Mouse (Mus musculus) heart, postnatal 4 days (tissue): Measurements from ENCODE around the gene Babam2. TPM values are rescaled to one million over a fixed set of nuclear protein-coding genes. Genes with fewer than 3 reads are reported as not detected.

Source experiments
- DNase-seq: peaks from one replicate; pipeline ENCODE4 v3.0.0; 2021
- total RNA-seq, 2 experiments: library from RNA; stranded (reverse); gene quantifications; 2 replicates each; pipeline ENCODE4 v1.2.3; 2021

Babam2 gene
- 10 to 100 TPM; 43.1 to 43.9 TPM for total RNA-seq

DNA sequence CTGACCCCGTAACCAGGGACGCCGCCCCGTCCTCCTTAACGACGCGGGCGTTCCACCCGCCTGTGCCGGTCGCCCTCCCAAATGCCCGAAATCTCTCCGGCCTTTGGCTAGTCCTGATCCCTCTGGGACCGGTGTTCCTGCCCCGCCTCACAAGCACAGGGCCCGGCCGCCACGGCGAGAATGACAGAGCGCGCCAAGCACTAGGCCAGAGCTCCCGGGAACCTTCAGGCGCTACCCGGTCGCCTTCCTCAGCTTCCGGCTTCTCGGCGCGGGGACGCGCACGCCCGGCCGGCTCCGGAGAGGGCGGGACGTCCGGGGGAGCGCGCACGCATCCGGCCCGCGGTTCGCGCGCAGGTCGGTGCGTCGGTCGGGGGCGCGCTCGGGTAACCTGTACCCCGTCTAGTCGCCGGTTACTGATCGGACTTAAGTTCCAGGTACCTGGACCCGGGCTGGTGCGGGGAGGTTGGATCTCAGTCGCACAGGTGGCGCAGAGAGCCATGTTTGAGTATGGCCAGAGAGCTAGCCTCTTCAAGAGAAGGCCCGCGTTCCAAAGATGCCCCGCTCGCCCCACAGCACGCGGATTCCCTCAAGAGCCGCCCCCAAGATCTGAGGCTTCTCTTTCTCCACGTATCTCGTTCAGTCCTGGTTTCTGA lies at the start of gene Babam2:
Babam2 (plus strand) TSS at position 41 of the 653 bp plus-strand sequence.
- peak; percentile 94 for DNase-seq

DNA sequence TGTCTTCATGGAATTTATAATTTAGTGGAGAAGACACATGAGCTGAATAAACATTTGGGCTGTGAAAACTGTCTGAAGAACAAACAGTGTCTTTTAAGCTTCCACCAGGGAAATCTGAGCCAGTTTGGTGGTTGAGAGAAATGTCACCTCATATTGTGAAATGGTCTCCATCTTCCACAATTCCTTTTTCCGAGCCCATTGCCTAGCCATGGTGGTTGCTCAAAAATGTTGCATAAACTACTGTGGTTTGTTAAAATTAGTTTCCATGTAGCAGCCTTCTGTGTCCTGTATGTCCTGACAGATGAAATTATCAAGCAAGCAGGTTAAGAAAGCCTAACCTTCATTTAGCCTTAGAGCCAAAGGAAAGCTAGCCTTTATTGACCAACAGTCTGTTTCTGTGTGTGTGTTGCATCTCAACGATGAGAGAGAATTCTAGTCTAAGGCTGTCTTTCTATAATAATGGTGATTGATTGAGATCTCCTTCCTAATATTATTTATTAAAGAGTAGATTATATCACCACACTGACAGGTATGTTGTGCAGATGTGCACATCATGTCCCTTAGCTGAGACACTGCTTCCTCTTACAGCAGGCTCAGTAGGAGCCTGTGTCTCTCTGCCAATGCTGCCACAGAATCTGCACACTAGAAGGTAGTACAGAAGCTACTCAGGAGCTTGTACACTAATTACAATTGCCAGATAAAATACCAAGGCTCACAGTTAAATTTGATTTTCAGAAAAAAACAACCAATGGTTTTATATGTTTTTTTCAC lies 46.8 kb upstream of the Babam2 start:
- DNase-seq: no peak

DNA sequence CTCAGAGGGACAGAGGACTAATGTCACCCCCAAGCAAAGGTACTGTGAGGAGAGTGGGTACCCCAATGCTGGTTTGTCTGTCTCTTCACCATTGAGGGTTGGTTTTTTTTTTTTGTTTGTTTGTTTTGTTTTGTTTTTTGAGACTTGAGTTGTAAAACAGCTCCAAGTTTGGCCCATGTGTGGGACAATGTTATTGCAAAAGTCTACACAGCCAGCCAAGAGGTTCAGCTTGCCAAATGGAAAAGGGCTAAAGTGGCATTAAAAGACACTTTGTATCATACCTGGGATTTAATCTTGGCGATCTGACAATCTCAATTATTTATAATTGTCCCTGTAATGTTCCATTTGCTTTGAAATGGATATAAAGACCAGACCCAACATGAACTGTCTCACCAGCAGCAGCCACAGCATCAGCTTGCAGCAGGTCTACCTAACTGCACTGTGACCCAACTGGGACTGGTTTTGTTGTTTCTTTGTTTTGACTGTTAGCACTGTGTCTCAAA lies 41.7 kb upstream of the Babam2 start:
- no peak for DNase-seq

DNA sequence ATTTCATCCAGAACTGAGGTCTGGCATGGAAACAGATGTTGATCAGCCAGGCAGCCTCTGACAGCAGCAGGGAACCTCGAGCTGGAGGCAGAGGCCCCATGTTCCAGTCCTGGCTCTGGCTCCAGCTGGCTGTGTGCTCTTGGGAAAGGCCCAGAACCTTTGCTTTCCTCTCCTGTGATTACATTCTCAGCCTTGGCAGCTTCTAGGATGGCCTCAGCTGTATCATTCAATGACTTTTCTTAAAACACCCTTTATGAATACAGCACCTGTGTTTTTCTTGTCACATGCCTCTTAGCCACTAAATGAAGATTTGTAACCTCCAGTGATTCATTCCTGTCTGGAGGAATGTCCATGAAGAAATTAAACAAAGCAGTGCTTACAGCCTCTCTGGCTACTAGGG lies 31.3 kb upstream of the Babam2 start:
- no peak for DNase-seq

DNA sequence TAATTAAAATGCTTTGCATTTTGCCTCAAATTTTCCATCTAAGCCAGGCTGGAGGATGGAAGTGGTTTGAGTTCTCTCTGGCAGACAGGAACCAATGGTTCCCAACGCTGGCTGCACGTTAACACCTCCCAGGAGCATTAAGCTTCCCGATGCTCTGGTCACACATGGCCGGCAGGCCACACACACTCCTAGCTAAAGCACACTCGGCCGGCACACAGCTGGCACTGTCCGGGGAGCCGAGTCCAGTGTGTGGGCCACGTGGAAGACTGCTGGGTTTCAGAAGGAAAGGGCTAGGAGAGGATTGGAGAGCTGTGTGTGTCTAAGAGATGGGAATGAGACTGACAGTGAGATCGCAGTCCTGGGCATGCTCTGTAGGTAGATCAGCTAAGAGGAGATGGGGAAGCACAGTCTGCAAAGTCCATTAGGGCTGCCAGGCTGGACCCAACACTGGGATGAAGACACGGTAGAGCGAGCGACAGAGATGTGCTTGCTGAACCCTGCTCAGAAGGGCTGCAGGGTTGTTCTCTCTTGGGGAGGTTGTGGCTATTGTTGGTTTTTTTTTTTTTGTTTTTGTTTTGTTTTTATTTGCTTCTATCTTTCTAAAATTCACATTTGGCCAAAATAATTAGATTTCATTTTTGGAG lies 29.0 kb upstream of the Babam2 start:
- no peak for DNase-seq

DNA sequence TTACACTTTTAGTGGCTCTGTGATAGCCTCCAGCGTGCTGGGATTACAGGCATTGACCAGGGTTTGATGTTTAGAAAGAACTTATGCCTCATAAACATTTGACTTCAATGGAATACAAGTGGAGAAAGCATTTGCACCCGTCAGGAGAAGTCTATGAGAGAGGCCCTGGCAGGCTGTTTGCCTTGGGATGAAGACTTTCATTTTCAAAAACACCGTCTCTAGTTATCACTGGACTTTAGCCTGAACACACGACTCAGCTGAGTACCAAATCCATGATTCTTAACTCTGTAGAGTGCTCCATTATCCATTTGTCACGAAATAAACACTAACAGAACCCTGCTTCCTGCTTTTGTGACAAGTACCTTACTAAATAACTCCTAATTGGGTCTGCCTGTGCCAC lies 27.5 kb upstream of the Babam2 start:
- DNase-seq: no peak

DNA sequence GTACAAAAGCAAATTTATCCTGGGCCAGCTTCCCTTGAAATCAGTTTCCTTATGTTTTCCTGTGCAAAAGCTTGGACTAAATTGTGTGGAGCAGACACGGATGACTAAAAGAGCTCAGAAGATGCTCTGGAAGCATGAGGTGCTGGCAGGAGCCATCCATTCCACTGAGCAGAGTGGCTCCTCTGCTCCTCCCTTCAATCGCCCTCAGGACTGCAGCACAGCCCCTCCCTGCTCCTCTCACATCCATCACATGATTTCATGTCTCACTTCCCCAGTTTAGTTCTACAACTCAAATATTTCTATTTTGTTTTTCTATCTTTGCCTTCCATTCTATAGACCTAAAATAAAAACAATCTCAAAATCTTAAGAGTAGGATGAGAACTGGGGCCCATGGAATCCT lies 26.3 kb upstream of the Babam2 start:
- no peak for DNase-seq

DNA sequence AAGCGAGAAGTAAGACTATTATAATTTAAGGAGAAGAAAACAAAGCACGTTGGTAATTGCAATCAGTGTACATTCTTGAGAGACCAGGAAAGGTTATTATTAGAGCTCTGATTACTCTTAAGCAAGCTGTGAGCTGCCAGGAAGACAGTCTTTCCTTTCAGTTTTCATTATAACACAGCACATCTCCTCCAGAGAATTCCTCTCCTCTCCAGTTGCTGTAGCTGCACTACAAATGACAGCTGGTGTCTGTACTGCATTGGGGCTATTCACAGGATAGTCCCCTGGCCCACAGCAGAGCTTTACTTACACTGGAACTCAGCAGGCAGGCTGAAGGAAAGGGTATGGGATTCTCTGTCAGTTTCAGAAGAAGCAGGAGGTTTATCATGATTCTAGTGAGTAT lies 24.1 kb upstream of the Babam2 start:
- DNase-seq: no peak

DNA sequence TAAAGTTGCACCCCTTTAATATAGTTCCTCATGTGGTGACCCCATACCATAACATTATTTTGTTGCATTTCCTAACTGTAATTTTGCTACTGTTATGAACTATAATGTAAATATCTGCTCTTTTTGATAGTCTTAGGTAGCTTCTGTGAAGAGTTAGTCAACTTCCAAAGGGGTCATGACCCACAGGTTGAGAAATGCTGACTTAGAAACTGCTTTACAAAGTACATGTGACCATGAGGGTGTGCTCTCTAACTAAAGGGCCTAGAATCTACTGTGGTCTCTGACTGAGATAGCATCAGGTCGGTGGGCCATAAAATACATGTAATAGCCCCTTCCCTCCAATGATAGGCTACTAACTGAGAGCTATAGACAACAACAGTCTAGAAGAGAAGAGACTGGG lies 19.5 kb upstream of the Babam2 start:
- no peak for DNase-seq

DNA sequence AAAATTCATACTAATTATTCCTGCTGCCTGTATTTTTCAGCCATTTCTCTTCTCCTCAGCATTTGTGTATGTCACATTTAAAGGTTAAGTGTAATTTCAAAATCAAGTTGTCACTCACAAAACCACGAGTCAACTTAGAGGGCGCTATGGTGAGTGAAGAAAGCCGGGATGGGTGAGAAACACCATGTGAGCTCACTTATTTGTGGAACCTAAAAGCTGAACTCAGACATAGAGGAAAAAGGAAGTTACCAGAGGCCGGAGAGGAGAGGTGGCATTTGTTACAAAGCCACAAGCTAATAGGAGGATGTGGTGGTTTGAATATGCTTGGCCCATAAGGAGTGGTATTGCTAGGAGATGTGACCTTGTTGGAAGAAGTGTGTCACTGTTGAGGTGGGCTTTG lies 17.3 kb upstream of the Babam2 start:
- no peak for DNase-seq

DNA sequence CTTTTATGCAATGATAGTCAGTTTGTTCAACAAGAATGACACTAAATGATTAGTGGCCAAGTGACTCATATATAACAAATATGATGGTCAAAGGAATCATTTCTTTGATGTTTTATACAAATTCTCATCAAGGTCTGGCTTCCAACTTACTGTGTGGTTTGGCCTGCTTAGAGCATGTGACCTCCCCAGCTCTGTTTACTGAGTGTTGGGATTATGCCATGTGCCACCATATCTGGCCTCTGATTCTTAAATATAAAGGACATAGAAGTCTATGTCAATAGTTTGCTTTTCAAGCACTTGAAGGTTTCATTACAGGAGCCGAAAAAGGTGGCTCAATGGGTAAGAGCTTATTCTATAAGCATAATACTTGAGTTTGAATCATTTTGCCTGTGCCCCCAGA lies 15.2 kb upstream of the Babam2 start:
- DNase-seq: no peak

DNA sequence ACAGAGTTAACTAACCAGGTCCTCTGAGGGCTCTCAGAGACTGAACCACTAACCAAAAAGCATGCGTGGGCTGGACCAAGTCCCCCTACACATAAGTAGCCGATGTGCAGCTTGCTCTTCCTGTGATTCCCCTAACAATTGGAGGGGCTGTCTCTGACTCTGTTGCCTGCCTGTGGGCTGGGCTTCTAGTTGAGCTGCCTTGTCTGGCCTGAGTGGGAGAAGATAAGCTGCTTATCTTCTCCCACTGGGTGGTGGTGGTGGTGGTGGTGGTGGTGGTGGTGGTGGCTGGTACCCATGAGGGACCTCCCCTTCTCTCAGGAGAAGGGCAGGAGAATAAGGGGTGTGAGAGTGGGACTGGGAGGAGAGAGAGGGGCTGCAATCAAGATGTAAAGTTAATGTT lies 11.4 kb upstream of the Babam2 start:
- DNase-seq: no peak

DNA sequence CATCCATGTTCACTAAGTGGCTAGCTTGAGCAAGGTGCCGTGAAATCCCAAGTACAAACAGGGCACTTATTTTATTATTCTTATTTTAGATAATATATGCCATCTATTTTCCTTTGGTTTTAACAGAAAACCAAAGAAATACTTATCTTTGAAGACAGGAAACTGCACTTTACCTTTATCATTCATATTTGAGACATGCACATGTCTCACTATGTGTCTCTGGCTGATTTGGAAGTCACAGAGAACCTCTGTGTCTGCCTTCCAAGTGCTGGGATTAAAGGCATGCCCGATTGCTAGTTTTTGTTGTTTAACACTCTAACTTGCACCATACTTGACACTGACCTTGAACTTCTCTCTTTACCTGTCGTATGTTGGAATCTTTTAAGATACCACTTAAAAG lies 9.5 kb upstream of the Babam2 start:
- DNase-seq: no peak

DNA sequence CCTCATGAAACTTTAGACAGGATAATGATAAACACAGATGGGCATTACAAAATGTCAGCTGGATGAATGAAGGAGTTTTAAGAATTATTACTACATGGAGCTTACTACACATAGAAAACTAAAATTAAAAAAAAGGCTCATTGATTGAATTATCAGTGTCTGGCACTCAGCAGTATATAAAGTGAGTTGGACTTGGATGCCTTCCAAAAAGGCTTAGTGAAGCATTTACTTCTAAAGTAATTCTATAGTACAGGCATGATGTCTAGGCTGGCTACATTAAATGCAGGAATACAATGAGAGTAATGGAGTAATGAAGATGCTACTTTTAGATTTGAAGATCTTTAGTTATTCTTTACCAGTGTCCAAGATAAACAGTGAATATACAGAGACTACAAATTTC lies 4.3 kb upstream of the Babam2 start:
- DNase-seq: no peak

DNA sequence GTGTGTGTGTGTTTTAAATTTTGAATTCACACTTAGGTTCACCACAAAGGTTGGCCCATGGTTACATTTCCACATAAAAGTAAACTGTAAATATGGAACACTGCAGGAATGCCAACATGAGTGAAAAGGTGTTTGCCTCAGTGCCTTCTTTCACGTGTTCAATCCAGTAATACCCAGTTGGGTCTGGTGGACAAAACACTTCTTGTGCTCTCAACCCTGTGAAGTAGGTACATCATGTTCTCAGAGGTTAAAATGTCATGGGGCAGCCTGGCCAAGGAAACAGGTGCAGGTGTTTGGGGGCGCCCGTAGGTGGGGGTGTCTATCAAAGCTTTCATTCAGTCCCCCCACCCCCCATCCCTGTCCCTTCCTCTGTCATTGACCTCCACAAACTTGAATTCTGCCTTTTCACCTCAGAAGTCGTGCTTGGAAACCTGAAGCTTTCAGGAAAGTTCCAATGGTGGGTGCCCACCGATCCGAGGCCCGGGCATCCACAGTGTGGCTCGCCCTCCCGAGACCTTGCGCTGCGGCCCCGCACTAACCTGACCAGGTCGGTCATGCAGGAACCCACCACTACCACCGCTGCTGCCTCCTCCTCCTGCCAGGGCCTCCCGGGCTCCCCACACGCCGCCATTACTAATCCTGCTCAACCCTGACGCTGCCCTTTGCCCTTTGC lies 377 bp upstream of the Babam2 start, which contains the start of gene Rbks:
Rbks (minus strand) TSS at position 657 of the 673 bp plus-strand sequence.
- no peak for DNase-seq

DNA sequence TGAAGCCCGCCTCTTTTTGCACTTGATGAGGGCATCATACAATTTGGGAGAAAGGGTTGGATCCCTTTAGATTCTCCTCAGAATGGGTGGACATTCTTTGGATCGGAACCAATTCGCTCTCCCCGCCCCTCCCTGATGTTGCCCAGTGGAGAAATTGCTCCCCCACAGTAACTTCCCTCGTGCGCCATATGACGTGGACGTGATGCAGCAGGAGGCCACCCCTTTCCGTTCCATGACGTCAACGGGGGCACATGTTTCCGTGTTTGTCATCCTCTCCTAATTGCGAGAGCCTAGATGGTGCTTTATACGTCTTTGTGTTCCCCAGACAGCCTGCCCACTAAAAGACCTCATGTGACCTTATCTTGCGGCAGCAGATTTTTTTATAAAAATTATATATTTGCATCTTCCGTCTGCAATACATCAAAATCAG lies 828 bp downstream of the Babam2 start:
- peak; percentile 89 for DNase-seq

DNA sequence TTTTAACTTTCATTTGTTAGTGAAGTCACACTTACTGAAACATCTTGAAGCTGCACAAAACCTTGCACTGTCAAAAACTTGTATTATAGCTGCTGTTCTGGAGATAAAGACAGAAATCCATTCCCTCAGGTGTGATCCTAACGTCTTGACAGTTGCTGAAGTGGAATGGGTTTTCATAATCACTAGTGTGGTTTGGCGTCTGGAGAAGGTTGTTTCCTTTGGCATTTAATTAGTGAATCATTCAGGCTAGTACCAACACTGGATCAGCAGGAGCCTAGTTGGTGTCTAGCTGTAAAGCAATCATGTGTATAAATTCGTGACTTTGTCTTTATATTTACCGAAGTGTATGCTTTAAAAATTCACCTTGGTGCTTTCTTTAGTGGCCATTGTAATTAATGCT lies 1.4 kb downstream of the Babam2 start:
- no peak for DNase-seq

DNA sequence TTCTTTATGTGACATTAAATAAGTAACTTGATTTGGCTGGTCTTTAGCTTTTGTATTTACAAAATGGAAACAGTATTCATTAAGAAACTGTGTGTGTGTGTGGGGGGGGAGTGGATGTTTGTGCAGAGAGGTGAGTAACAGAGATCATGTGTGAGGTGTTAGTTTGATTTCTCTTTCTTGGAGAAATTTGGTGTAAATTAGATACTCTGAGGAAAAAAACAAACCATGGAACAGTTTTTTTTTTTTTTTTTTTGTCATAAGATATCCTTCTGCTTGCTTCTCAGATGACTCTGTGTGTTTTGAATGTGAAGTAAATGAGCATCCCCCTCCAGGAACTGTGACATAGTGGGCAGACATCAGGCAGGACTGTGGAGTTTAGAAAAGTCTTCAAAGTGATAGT lies 1.9 kb downstream of the Babam2 start:
- no peak for DNase-seq

DNA sequence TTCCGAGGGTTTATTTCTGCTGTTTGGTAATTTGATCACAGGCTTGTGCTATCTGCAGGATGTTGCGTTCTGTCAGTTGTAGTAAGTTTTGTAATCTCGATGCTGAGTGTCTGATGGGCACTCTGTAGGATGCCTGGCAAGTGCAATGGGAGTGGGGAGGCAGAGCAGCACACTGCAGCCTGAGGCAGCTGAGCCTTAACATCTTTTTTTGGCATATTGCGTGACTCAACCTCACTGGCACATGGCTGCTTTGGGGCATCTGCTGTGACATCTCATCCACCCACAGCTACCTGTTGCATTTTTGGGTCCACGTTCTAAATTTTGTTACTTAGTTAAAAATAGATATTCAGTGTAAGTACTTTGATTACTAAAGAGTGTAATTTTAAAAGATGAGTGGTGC lies 7.5 kb downstream of the Babam2 start:
- no peak for DNase-seq

DNA sequence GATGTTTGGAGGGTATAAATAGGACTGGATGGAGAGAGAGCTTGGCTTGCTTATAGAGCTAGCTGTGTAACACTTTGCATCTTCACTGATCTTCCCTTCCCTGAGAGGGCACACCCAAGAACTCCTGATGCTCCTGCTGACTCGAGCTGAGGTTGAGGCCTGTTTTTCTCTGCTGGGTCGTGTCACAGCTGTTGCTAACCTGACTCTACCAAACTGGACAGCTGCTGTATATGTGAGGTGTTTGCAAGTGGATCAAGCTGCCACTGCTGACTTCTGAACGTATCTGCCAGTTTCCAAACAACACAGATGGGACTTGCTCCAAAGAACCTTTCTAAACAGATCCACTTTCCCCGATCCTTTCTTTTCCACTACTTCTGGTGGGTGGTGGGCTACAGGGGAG lies 9.3 kb downstream of the Babam2 start:
- DNase-seq: no peak

DNA sequence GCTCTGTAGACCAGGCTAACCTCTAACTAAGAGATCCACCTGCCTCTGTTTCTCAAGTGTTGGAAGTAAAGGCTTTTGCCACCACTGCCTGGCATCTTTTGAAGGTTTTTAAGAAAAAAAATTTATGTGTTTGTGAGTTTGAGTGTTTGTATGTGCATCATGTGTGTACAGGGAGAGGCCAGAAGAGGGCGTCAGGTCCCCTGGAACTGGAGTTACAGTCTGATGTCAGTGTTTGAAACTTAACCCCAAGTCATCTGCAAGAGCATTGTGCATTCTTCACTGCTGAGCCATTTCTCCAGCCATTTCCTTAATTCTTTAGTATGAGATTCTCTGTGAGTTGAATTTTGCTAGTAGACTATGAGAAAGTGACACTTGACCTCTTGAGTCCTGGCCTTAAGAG lies 11.9 kb downstream of the Babam2 start:
- DNase-seq: no peak

DNA sequence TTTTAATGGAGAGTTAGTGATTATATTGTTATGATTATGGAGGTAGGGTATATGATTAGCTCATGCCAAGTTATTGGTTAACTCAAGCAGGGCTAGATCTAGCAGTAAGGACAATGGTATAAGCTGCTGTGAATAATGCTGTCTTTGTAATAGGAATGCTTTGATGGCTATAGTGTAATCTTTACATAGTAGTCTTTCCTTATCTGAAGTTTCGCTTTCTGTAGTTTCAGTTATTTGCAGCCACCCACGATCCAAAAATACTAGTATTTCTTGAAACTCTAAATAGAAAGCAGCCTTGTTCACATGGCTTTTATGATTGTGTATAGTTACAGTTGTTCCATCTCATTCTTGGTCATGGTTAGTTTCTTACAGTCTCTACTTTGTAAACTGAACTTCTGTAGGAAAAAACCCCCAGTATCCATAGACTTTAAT lies 15.8 kb downstream of the Babam2 start:
- DNase-seq: no peak

DNA sequence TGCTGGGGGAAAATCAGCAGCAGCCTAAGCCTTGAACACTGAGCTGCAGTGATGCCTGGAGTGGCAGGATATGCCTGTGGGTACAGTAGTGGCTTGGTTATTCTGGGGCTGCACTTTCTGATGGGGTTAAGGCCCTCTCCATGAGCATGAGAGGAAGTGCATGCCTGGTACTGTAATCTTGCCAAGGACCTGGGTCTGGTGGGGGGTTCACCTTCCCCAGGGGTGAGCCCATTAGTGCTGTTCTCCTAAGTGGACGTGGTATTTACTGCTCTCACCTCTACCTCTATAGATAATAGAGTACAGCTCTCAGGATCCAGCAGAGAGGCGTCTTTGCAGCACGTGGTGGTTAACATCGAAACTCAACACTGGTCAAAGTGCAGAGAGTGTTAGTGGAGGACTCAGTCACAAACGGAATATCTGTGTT lies 16.4 kb downstream of the Babam2 start:
- no peak for DNase-seq
